Mouse (Mus musculus) spleen, adult 2 months (tissue): ENCODE results near the gene Lrrc8b.

Experiments
- CTCF ChIP-seq: fragments of 200-500 bp; IDR thresholded peaks from 2 replicates; pipeline ENCODE4 v1.5.1; 2011; ENCODE audit warnings: mild to moderate bottlenecking, inconsistent platforms; ENCODE audit not compliant: insufficient read depth, insufficient read length, insufficient replicate concordance; ENCODE audit errors: extremely low read depth
- POLR2A ChIP-seq: fragments of 200-500 bp; IDR thresholded peaks from 2 replicates; pipeline ENCODE4 v1.6.1; 2011; ENCODE audit warnings: low read depth, low read length, inconsistent platforms

- TF ChIP-seq CTCF (no peak), POLR2A (no peak)
Measured at GRCm38 (mm10) chr5:105484247-105484646, 68.7 kb downstream of the Lrrc8b start.
